Mouse (Mus musculus) heart, embryonic 12.5 days (tissue): ENCODE results near the gene Ccdc136. TPM values are rescaled to one million over a fixed set of nuclear protein-coding genes. Genes with fewer than 3 reads are reported as not detected.

Experiments used
- ATAC-seq: fragments of 200-750 bp; cut with Nextera tagmentation; 2 replicates; pipeline ENCODE4 v1.8.0; 2017; ENCODE audit warnings: moderate TSS enrichment, moderate library complexity; ENCODE audit not compliant: insufficient number of reproducible peaks, low FRiP score
- H3K27ac ChIP-seq: fragments of 300-500 bp; sonication (generic); 2 replicates; pipeline ENCODE4 v1.5.1; 2016; ENCODE audit warnings: mild to moderate bottlenecking, moderate library complexity; ENCODE audit not compliant: poor library complexity, severe bottlenecking
- H3K27me3 ChIP-seq: fragments of 300-500 bp; sonication (generic); replicated peaks from 2 replicates; pipeline ENCODE4 v1.6.1; 2016; ENCODE audit warnings: mild to moderate bottlenecking, moderate library complexity
- H3K36me3 ChIP-seq: fragments of 300-500 bp; sonication (generic); 2 replicates; pipeline ENCODE4 v1.6.1; 2016; ENCODE audit warnings: mild to moderate bottlenecking, moderate library complexity
- H3K4me1 ChIP-seq: fragments of 300-500 bp; sonication (generic); replicated peaks from 2 replicates; pipeline ENCODE4 v1.6.1; 2016; ENCODE audit warnings: mild to moderate bottlenecking
- H3K4me2 ChIP-seq: fragments of 300-500 bp; sonication (generic); 2 replicates; pipeline ENCODE4 v1.6.1; 2016; ENCODE audit warnings: mild to moderate bottlenecking, moderate library complexity
- H3K4me3 ChIP-seq: fragments of 300-500 bp; sonication (generic); 2 replicates; pipeline ENCODE4 v1.5.1; 2016; ENCODE audit warnings: mild to moderate bottlenecking
- H3K9ac ChIP-seq: fragments of 300-500 bp; sonication (generic); 2 replicates; pipeline ENCODE4 v1.6.1; 2016; ENCODE audit warnings: mild to moderate bottlenecking, moderate library complexity
- H3K9me3 ChIP-seq: fragments of 300-500 bp; sonication (generic); replicated peaks from 2 replicates; pipeline ENCODE4 v1.6.1; 2016; ENCODE audit warnings: mild to moderate bottlenecking, moderate library complexity
- WGBS: fragments of 180-500 bp; shearing (Covaris S2); methylation state at CpG from one replicate; pipeline ENCODE4 v1.1.7; 2016; 5-methylcytosine and 5-hydroxymethylcytosine counted together
- polyA plus RNA-seq: library from polyadenylated mRNA; unstranded; fragments of >200 nt; fragmentation: Nextera tagmentation; extraction: Ambion mirVana; gene quantifications from 2 replicates; pipeline ENCODE4 v1.2.1, GENCODE M21; 2016

The Ccdc136 gene
- polyA plus RNA-seq, 1 experiment from 2014 or later, result 25.1 TPM

DNA sequence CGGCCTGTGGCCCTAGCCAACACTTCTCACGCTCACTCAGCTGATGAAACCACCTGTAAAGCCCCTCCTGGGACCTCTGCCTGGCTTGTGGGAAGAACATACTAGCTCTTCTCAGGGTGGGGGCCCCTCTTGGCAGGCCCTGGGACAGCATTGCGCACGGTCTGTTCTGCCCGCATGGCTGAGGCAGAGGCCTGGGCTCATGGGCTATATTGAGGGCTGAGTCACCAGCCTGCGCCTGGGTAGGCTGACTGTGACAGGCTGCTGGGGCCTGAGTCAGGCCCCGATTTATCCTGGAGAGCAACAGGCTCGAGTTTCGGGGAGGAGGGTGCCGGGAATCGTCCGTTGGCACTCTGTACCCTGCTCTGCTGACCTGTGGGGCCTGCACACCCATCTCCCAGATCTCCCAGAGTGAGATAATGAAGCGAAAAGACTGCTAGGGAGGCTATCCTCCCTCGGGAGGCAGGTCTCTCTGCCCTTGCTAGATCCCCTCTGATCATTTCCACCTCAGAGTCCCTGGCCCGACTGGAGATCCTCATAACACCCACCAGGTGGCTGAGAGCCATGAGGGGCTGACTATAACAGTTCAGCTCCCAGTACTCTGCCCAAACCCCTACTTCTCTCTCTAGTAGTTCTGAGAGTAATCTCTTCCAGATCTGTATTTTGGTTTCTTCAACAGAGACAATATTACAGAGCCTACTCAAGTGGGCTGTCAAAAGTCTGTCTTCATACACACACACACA is 34.7 kb downstream of the Ccdc136 start:
- Histone ChIP-seq H3K9ac (peak overlapping the region; percentile 60), H3K36me3 (no peaks in the 10 kb centered on the region), H3K4me1 (peaks cover 42% of the 10 kb centered on the region), H3K4me3 (no peak overlapping the region), H3K4me2 (peak overlapping the region; percentile 86), H3K9me3 (no peaks in the 10 kb centered on the region), H3K27me3 (no peaks in the 10 kb centered on the region), H3K27ac (peak overlapping the region; percentile 97)
- no peak for ATAC-seq
- 25% methylated on average over 15 of the region's 15 CpGs for WGBS

DNA sequence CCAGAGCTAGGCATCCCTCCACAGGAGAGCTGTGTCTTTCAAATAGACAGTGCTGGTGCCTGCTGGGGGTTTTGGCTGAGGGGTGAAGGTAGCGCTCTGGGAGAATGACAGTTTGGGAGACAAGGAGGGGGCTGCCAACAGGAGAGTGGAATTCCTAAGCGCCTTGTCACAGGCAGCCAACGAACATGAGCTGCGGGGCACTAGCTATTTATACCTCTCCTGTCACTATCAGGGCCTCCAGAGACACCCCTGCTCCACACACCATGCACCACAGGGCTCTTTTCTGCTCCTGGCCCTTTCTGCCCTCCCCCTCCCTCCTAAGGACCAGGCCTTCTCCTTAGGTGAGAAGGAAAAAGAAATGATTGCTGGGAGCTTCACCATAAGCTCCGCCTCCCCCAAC is 35.4 kb downstream of the Ccdc136 start:
- no peaks in the 10 kb centered on the region for H3K9me3 ChIP-seq
- H3K36me3 ChIP-seq, result no peaks in the 10 kb centered on the region
- H3K4me3 ChIP-seq, result no peak overlapping the region
- H3K4me1 ChIP-seq, result peaks cover 48% of the 10 kb centered on the region
- WGBS, result 13% methylated on average over 5 of the region's 5 CpGs
- H3K27me3 ChIP-seq, result no peaks in the 10 kb centered on the region
- peak overlapping the region; percentile 97 for H3K27ac ChIP-seq
- ATAC-seq, result peak; percentile 34
- H3K9ac ChIP-seq, result peak overlapping the region; percentile 60
- peak overlapping the region; percentile 86 for H3K4me2 ChIP-seq

DNA sequence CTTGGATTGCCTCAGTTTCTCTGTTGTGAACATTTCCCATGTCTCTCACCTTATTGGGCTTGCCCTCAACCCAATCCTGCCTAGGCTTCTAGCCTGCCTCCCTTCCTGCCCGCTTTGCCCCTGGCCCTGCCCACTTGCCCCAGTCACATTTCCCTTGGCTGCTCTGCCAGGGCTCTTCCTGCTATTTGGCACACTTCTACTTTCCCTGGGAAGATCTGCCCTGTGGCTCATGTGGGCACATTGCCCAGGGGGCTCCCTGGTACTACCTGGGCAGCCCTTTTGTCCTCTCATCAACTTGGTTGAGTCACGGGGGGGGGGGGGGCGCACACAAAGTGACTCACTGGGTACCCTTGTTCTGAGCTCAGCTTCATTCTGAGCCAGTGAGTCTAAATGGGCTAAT is 36.0 kb downstream of the Ccdc136 start:
- Histone ChIP-seq H3K36me3 (no peaks in the 10 kb centered on the region), H3K9me3 (no peaks in the 10 kb centered on the region), H3K4me3 (no peak overlapping the region), H3K27ac (peak overlapping the region; percentile 97), H3K27me3 (no peaks in the 10 kb centered on the region), H3K9ac (peak overlapping the region; percentile 39; the same call in 1 of the 2 replicates), H3K4me2 (peak overlapping the region; percentile 86), H3K4me1 (peaks cover 55% of the 10 kb centered on the region)
- WGBS, result 43% methylated on average over 3 of the region's 3 CpGs
- no peak for ATAC-seq

DNA sequence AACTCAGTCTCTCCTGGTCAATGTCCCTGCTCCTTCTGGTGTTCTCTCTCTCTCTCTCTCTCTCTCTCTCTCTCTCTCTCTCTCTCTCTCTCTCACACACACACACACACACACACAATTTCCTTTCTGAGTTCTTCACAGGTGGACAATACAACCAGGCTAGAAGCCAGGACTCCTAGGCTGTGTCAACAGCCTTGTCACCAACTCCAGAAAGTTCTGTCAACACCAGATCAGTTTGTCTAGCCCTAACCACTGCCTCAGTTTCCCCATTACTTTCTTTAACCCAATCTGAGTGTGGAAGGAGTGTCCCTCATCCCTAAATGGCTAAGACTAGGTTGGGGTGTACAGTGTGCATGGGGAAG is 36.5 kb downstream of the Ccdc136 start:
- H3K27ac ChIP-seq, result peak overlapping the region; percentile 97
- H3K9me3 ChIP-seq, result no peaks in the 10 kb centered on the region
- peak overlapping the region; percentile 91 for H3K9ac ChIP-seq
- no peaks in the 10 kb centered on the region for H3K36me3 ChIP-seq
- ATAC-seq, result no peak
- peak overlapping the region; percentile 86 for H3K4me2 ChIP-seq
- no peaks in the 10 kb centered on the region for H3K27me3 ChIP-seq
- peak overlapping the region; percentile 66 for H3K4me3 ChIP-seq
- peaks cover 58% of the 10 kb centered on the region for H3K4me1 ChIP-seq

DNA sequence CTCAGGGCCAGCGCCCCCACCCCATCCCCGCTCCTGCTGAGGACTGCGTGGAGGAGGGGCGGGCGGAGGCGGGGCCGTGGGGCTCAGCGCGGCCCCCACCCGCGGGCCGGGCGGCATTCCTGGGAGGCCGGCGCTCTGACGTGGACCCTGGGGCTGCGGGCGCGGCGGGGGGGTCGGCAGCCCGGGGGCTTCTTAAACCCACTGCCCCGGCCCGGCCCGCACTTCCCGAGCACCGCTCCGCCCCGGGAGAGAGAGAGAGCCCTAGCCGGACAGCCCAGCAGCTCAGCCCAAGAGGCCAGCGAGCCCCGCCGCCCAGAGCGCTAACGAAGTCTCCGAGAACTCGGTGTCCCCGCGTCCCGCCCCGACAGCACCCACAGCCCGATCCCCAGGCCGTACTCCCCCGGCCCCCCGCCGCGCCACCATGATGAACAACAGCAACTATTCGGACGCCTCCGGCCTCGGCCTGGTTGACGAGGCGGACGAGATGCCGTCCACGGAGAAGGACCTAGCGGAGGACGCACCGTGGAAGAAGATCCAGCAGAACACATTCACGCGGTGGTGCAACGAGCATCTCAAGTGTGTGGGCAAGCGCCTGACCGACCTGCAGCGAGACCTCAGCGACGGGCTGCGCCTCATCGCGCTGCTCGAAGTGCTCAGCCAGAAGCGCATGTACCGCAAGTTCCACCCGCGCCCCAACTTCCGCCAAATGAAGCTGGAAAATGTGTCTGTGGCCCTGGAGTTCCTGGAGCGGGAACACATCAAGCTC is 37.1 kb downstream of the Ccdc136 start, which contains the start of gene Flnc:
Gene Flnc, plus strand, starts transcription at position 219 of the 766 bp plus-strand sequence.
- Histone ChIP-seq H3K9ac (peak within 1 kb of the TSS; percentile 91), H3K4me2 (peak within 1 kb of the TSS; percentile 86), H3K36me3 (peaks cover 5% of the 10 kb centered on the region), H3K27ac (peak within 1 kb of the TSS; percentile 97), H3K27me3 (no peaks in the 10 kb centered on the region), H3K4me1 (peaks cover 58% of the 10 kb centered on the region), H3K4me3 (peak within 1 kb of the TSS; percentile 66), H3K9me3 (no peaks in the 10 kb centered on the region)
- under 1% methylated on average over 62 of the region's 77 CpGs for WGBS
- ATAC-seq, result peak; percentile 38; the same call in 1 of the 2 replicates

DNA sequence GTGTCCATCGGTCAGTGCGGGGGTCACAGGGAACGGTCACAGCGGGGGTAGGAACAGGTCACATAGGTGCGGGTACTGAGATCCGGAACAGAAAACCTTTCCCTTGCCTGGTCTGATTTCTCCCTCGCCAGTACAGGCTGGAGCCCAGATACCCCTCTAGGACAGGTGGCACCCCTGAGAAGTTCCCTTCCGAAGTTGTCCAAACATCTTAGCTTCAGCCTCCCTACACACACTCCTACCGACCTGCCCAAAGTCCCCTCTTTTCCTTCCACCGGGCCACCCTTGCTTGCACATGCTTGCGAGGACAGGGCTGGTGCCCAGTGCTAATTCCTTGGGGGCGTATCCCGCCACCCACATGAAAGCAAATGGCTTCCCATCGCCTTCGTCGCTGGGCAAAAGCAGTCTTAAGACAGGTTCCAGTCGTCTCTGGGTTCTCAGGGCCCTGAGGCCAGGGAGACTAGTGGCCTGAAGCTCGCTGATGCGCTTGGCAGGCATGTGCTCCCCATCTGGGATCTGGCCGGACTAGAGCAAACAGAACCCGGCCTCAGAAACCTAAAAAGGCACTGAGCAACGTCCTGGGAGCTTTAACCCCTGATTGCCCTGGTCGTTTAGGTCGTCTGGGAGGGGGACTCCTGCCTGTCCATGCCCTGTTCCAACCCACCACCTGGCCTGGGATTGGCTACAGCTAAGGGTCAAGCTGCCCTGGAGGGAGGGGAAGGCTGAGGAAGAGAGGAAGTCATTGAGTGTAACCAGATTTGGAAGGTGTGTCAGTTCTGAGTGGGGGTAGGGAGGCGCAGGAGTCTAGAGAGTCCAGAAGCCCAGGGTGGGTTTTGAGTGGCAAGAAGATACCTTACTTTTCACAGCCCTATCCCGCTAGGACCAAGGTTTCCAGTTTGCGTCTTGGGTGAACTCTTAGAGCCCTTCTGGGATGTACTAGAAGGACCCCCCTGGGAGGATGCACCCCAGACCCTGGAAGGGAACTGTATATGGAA is 38.0 kb downstream of the Ccdc136 start:
- Histone ChIP-seq H3K4me1 (peaks cover 58% of the 10 kb centered on the region), H3K4me3 (peak overlapping the region; percentile 66), H3K27ac (peak overlapping the region; percentile 97), H3K36me3 (peaks cover 14% of the 10 kb centered on the region), H3K9ac (peak overlapping the region; percentile 91), H3K27me3 (no peaks in the 10 kb centered on the region), H3K9me3 (no peaks in the 10 kb centered on the region), H3K4me2 (peak overlapping the region; percentile 86)
- ATAC-seq, result peak; percentile 22; the same call in 1 of the 2 replicates
- WGBS, result 2% methylated on average over 27 of the region's 27 CpGs

DNA sequence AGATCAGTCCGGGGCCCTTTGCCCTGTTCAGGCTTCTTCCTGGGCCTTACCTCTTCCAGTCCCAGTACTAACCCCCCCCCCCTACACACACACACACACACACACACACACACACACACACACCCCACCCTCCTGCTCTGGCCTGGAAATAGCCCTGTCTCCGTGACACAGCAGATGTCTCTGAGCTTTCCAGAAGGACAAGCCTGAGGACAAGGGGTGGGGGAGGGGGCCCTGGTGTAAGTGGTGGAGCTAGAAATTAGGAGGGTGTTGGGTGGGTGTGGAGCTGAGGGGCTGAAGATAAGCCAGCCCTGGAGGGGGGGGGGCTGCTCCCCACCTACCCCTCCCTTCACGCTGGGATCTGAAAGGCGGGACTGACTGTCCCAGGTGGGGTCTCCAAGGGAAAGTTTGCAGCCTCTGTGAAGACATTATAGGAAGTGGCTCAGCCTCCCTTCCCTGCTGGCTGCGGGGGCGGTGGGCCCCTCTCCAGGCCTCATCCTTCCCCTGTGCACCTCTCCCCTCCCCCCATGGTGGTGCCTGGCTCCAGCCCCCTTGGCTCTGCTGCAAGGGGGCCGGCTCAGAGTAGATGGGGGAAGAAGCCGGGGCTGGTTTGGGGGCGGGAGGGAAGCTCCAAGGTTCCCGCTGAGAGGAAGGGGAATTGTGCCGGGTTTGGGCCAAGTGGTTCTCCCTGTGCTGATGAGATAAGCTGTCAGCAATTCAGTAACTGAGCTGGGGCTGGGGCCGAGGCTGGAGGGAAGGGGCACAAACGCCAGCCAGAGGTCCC is 39.0 kb downstream of the Ccdc136 start:
- H3K4me1 ChIP-seq, result peaks cover 54% of the 10 kb centered on the region
- WGBS, result under 1% methylated on average over 13 of the region's 13 CpGs

DNA sequence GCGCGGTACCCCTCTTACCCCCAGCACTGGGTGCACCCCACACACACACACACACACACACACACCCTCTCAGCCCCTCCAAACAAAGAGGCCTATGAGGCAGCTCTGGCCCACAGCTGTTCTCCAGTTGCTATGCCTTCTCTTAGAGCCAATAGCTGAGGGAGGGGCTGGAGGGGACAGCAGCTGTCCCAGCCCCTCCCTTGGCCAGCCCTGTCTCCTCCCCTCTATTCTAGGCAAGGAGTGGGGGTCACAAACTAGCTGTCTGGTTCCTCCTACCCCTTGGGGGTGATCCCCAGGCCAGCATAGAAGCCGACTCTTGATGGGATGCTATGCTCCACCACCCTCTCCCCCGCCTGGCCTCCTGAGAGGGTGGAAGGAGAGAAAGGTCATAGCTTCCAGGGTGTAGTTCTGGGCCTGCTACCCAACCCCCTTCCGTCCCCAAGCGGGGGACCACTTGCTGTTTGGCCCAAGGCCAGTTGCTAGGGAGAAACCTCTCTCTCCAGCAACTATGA is 39.9 kb downstream of the Ccdc136 start:
- peak; percentile 10 for ATAC-seq

More for the DNA sequence above, 39.0 kb downstream of the Ccdc136 start:
- peaks cover 24% of the 10 kb centered on the region for H3K36me3 ChIP-seq
- H3K9ac ChIP-seq, result peak overlapping the region; percentile 91
- no peaks in the 10 kb centered on the region for H3K27me3 ChIP-seq
- no peaks in the 10 kb centered on the region for H3K9me3 ChIP-seq
- peak overlapping the region; percentile 66 for H3K4me3 ChIP-seq
- ATAC-seq, result peak; percentile 44
- peak overlapping the region; percentile 86 for H3K4me2 ChIP-seq
- H3K27ac ChIP-seq, result peak overlapping the region; percentile 97

DNA sequence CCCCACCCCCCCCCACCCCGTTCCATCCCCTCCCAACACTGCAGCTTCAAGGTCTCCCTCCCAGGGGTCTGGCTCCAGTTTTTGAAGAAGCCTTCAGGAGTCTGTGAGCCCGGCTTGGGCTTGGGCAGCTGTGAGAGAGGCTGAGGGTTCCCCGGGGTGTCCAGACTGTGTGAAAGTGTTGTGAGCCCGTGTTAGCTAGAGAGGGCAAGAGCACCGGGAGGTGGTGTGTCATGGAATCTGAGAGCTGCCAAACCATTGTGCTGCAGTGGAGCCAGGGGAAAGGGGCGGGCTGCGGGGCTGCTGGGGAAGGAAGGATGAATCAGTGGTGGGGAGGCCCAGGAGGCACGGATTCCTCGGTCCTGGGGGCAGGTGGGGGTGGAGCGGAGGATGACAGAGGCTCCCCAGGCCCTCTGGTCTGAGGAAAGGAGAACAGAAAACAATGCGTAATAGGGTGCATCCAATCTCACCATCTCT is 40.4 kb downstream of the Ccdc136 start:
- Histone ChIP-seq H3K9ac (peak overlapping the region; percentile 91), H3K36me3 (peaks cover 37% of the 10 kb centered on the region), H3K9me3 (no peaks in the 10 kb centered on the region), H3K4me3 (peak overlapping the region; percentile 66), H3K4me2 (peak overlapping the region; percentile 86), H3K27me3 (no peaks in the 10 kb centered on the region), H3K4me1 (peaks cover 41% of the 10 kb centered on the region), H3K27ac (peak overlapping the region; percentile 97)
- 3% methylated on average over 11 of the region's 11 CpGs for WGBS
- ATAC-seq, result peak; percentile 24

More for the DNA sequence above, 39.9 kb downstream of the Ccdc136 start:
- H3K27me3 ChIP-seq, result no peaks in the 10 kb centered on the region
- H3K27ac ChIP-seq, result peak overlapping the region; percentile 97
- H3K36me3 ChIP-seq, result peaks cover 32% of the 10 kb centered on the region
- H3K4me2 ChIP-seq, result peak overlapping the region; percentile 86
- peak overlapping the region; percentile 66 for H3K4me3 ChIP-seq
- no peaks in the 10 kb centered on the region for H3K9me3 ChIP-seq
- 8% methylated on average over 6 of the region's 6 CpGs for WGBS
- peaks cover 45% of the 10 kb centered on the region for H3K4me1 ChIP-seq
- H3K9ac ChIP-seq, result peak overlapping the region; percentile 91

DNA sequence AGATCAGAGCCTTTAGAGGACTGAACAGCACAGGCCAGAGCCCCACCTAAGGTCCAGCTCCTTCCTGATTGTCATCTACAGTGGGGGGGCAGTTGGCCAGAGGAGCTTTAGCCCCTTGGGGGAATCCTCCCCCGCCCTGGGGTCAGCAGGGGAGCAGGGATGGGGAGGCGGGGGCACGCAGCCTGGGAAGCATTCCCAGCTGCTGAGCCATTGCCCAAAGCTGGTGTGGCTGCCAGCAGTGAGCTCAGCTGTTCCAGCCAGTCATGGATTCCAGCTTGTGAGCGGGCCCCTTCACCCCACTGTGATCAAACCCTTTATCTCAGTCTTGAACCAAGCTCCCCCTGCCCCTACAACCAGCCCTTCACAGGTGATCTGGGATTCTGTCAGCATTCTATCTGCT is 43.1 kb downstream of the Ccdc136 start:
- ATAC-seq, result no peak
- no peak overlapping the region for H3K4me3 ChIP-seq
- H3K9ac ChIP-seq, result no peak overlapping the region
- H3K27me3 ChIP-seq, result no peaks in the 10 kb centered on the region
- H3K9me3 ChIP-seq, result no peaks in the 10 kb centered on the region
- H3K4me1 ChIP-seq, result peaks cover 25% of the 10 kb centered on the region
- no peak overlapping the region for H3K4me2 ChIP-seq
- 84% methylated on average over 4 of the region's 4 CpGs for WGBS
- H3K36me3 ChIP-seq, result peaks cover 65% of the 10 kb centered on the region
- no peak overlapping the region for H3K27ac ChIP-seq
